8 mouse cellular contexts compared by ENCODE assay signal in genomic region chr1:162037185-162037765, GRCm38 (mm10). TPM values are rescaled to one million over a fixed set of nuclear protein-coding genes. Genes with fewer than 3 reads are reported as not detected.
DNase-seq lines count a peak whose midpoint lies in the region; ATAC-seq and TF ChIP-seq lines count a peak whose summit lies in the region.
"Had no signal": no experiment of that assay in that cellular context is flagged by ENCODE, and none has a peak within 500 bp of the region (broad histone marks: within the 10 kb centered on the region; RNA-seq: fewer than 3 reads in every experiment).

No protein-coding gene starts in this region.

- no peaks in the 10 kb centered on the region for H3K9me3 ChIP-seq in hindbrain, embryonic 13.5 days
- no peaks in the 10 kb centered on the region for H3K9me3 ChIP-seq in hindbrain, embryonic 11.5 days (ENCODE audit: control insufficient read depth, low read length)
- H3K9me3 ChIP-seq in embryonic facial prominence, embryonic 12.5 days, result no peaks in the 10 kb centered on the region
- H3K9me3 ChIP-seq: G1E had no signal

- H3K4me3 ChIP-seq in hindbrain, embryonic 13.5 days, result no peak overlapping the region
- H3K4me3 ChIP-seq in hindbrain, embryonic 11.5 days (ENCODE audit: low read depth, low read length), result no peak overlapping the region
- no peak overlapping the region for H3K4me3 ChIP-seq in embryonic facial prominence, embryonic 12.5 days

- in situ Hi-C loops in Patski (cut with MboI; ENCODE audit: low pct_unique_long_range_greater_than_20kb), result no loop called here

- no peak for ATAC-seq in hindbrain, embryonic 13.5 days (ENCODE audit: low FRiP score)
- no peak for ATAC-seq in hindbrain, embryonic 11.5 days (ENCODE audit: low FRiP score)
- peak; percentile 21 for ATAC-seq in Patski
- no peak for ATAC-seq in embryonic facial prominence, embryonic 12.5 days (ENCODE audit: insufficient number of reproducible peaks, insufficient read depth, low FRiP score, low TSS enrichment)

- DNase-seq in hindbrain, embryonic 11.5 days (ENCODE audit: low spot score), result no peak
- DNase-seq in Patski (ENCODE audit: low read depth, low spot score), result peak; percentile 30
- DNase-seq in large intestine, adult 2 months (ENCODE audit: low read depth, low spot score), result peak; percentile 58
- no peak for DNase-seq in left cerebral cortex, adult 8-10 months (ENCODE audit: low spot score in 2 of 2)
- no peak for DNase-seq in right cerebral cortex, postnatal 4 days

- peak overlapping the region; percentile 25; the same call in 1 of the 2 replicates for H3K4me2 ChIP-seq in hindbrain, embryonic 13.5 days
- no peak overlapping the region for H3K4me2 ChIP-seq in hindbrain, embryonic 11.5 days (replicated peaks; ENCODE audit: low read depth, low read length)
- H3K4me2 ChIP-seq in embryonic facial prominence, embryonic 12.5 days (replicated peaks), result no peak overlapping the region

- no peaks in the 10 kb centered on the region for H3K36me3 ChIP-seq in hindbrain, embryonic 13.5 days
- H3K36me3 ChIP-seq in hindbrain, embryonic 11.5 days (ENCODE audit: control insufficient read depth, insufficient read depth, low read length), result no peaks in the 10 kb centered on the region
- H3K36me3 ChIP-seq in embryonic facial prominence, embryonic 12.5 days, result no peaks in the 10 kb centered on the region
- H3K36me3 ChIP-seq: G1E had no signal

- CTCF ChIA-PET in Patski (lab: Charles Lee), result no interaction called here

- H3K27me3 ChIP-seq in hindbrain, embryonic 13.5 days, result no peaks in the 10 kb centered on the region
- H3K27me3 ChIP-seq in hindbrain, embryonic 11.5 days (ENCODE audit: control insufficient read depth, insufficient read depth, low read length), result no peaks in the 10 kb centered on the region
- H3K27me3 ChIP-seq in Patski, result no peaks in the 10 kb centered on the region
- no peaks in the 10 kb centered on the region for H3K27me3 ChIP-seq in embryonic facial prominence, embryonic 12.5 days

- H3K9ac ChIP-seq in hindbrain, embryonic 13.5 days, result no peak overlapping the region
- no peak overlapping the region for H3K9ac ChIP-seq in hindbrain, embryonic 11.5 days (ENCODE audit: low read depth, low read length)
- H3K9ac ChIP-seq in embryonic facial prominence, embryonic 12.5 days, result no peak overlapping the region

- H3K27ac ChIP-seq in hindbrain, embryonic 13.5 days, result peak overlapping the region; percentile 40
- H3K27ac ChIP-seq in hindbrain, embryonic 11.5 days (ENCODE audit: low read depth, low read length), result no peak overlapping the region
- H3K27ac ChIP-seq in embryonic facial prominence, embryonic 12.5 days, result peak overlapping the region; percentile 90

- no peak for TF ChIP-seq CTCF in Patski (IDR thresholded peaks at IDR 0.05)

- 61% methylated on average over 6 of the region's 6 CpGs for WGBS in hindbrain, embryonic 13.5 days
- 71% methylated on average over 6 of the region's 6 CpGs for WGBS in hindbrain, embryonic 11.5 days
- WGBS in embryonic facial prominence, embryonic 12.5 days, result 43% methylated on average over 6 of the region's 6 CpGs
- 21% methylated on average over 6 of the region's 6 CpGs for WGBS in large intestine, adult 2 months

- POLR2A ChIA-PET in Patski (lab: Charles Lee), result interaction anchor here (0.8 kb wide), 1 partner anchor 280 kb away, joined by 3 read pairs; no protein-coding TSS in a partner anchor

- H3K4me1 ChIP-seq in hindbrain, embryonic 13.5 days (replicated peaks), result peaks cover 29% of the 10 kb centered on the region
- no peaks in the 10 kb centered on the region for H3K4me1 ChIP-seq in hindbrain, embryonic 11.5 days (replicated peaks; ENCODE audit: control insufficient read depth, insufficient read depth, low read length)
- H3K4me1 ChIP-seq in embryonic facial prominence, embryonic 12.5 days, result peaks cover 36% of the 10 kb centered on the region

RNA-seq across cellular contexts. Expression of gene 4930558K02Rik, which starts 57.8 kb away (rescaled TPM):
- not detected in 2 replicates for polyA plus RNA-seq in hindbrain, embryonic 13.5 days (2015; fragmentation: Nextera tagmentation; extraction: Ambion mirVana)
- polyA plus RNA-seq in hindbrain, embryonic 11.5 days (2014; fragmentation: Nextera tagmentation; extraction: Ambion mirVana), result not detected in 2 replicates
- not detected for polyA plus RNA-seq in Patski (2021)
- polyA plus RNA-seq in embryonic facial prominence, embryonic 12.5 days (2016; fragmentation: Nextera tagmentation; extraction: Ambion mirVana), result not detected in 2 replicates
- not detected in 2 replicates for polyA plus RNA-seq in large intestine, adult 2 months (2012; rRNA removed)
- total RNA-seq in left cerebral cortex, adult 8-10 months (2022), result under 1 TPM in 1 of 4 experiments, not detected in 3; 0.36 TPM
- total RNA-seq: G1E had no signal
- polyA plus RNA-seq: G1E had no signal

Comparison
In these comparisons a context has a peak if more than half of its experiments do, and no peak if none do; other contexts are left out.
1. DNase-seq: peak in Patski (single experiment) and large intestine, adult 2 months (single experiment); none in hindbrain, embryonic 11.5 days (single experiment), left cerebral cortex, adult 8-10 months (0 of 2) and right cerebral cortex, postnatal 4 days (single experiment).